Mouse (Mus musculus) heart, adult 2 months (tissue): ENCODE results near the gene Slc5a4a. TPM values are rescaled to one million over a fixed set of nuclear protein-coding genes. Genes with fewer than 3 reads are reported as not detected.
A peak's percentile ranks its signal among the peaks of the same experiment; 100 is the strongest.

Source experiments
- DNase-seq, 2 experiments: peaks; one replicate each; pipeline ENCODE4 v3.0.0; 2021
- H3K27ac ChIP-seq: fragments of 200-600 bp; 2 replicates; pipeline ENCODE4 v1.8.1; 2022
- H3K27me3 ChIP-seq: fragments of 200-500 bp; 2 replicates; pipeline ENCODE4 v1.6.1; 2012; ENCODE audit warnings: mild to moderate bottlenecking, low read length, inconsistent platforms, mixed read lengths; ENCODE audit not compliant: control insufficient read depth, insufficient read depth
- H3K36me3 ChIP-seq: fragments of 200-500 bp; 2 replicates; pipeline ENCODE4 v1.6.1; 2012; ENCODE audit warnings: low read length, inconsistent platforms; ENCODE audit not compliant: control insufficient read depth, insufficient read depth
- H3K4me1 ChIP-seq: fragments of 200-500 bp; 2 replicates; pipeline ENCODE4 v1.6.1; 2011; ENCODE audit warnings: low read length; ENCODE audit not compliant: control insufficient read depth, insufficient read depth
- H3K4me3 ChIP-seq: fragments of 200-600 bp; 2 replicates; pipeline ENCODE4 v1.8.1; 2022
- H3K79me2 ChIP-seq: fragments of 200-500 bp; replicated peaks from 2 replicates; pipeline ENCODE4 v1.6.1; 2012; ENCODE audit warnings: mild to moderate bottlenecking, inconsistent platforms, low read length, moderate library complexity, mixed read lengths; ENCODE audit not compliant: control insufficient read depth, insufficient read depth
- H3K9ac ChIP-seq: fragments of 200-500 bp; 2 replicates; pipeline ENCODE4 v1.6.1; 2012; ENCODE audit warnings: low read depth, mild to moderate bottlenecking, control low read depth, inconsistent platforms, low read length, mixed read lengths
- CTCF ChIP-seq: fragments of 200-600 bp; IDR thresholded peaks from 2 replicates; pipeline ENCODE4 v1.8.1; 2022; ENCODE audit warnings: antibody characterized with exemption, mild to moderate bottlenecking, moderate library complexity
- EP300 ChIP-seq: fragments of 200-500 bp; IDR thresholded peaks from 2 replicates; pipeline ENCODE4 v1.6.1; 2011; ENCODE audit warnings: low read depth, low read length, control low read depth; ENCODE audit not compliant: insufficient read depth
- POLR2A ChIP-seq: fragments of 200-500 bp; IDR thresholded peaks from 2 replicates; pipeline ENCODE4 v1.6.1; 2011; ENCODE audit warnings: mild to moderate bottlenecking, low read depth, low read length, control low read depth; ENCODE audit not compliant: insufficient read depth
- WGBS: fragments of 180-500 bp; shearing (Covaris S2); methylation state at CpG from one replicate; pipeline ENCODE4 v1.1.7; 2018; 5-methylcytosine and 5-hydroxymethylcytosine counted together
- intact Hi-C: fragments of 180-260 bp; cut with DNase I; formaldehyde crosslinking; loops from one replicate; pipeline ENCODE4 v1.15.1; 2025
- polyA plus RNA-seq: library from polyadenylated mRNA; depleted of rRNA; stranded (reverse); fragments of >200 nt; gene quantifications from 2 replicates; pipeline ENCODE4 v1.2.3, GENCODE M21; 2012
- total RNA-seq, 2 experiments: library from RNA; stranded (reverse); gene quantifications; 2 replicates each; pipeline ENCODE4 v1.2.3; 2021

The Slc5a4a gene
- total and polyA plus RNA-seq, 3 experiments: not detected

DNA sequence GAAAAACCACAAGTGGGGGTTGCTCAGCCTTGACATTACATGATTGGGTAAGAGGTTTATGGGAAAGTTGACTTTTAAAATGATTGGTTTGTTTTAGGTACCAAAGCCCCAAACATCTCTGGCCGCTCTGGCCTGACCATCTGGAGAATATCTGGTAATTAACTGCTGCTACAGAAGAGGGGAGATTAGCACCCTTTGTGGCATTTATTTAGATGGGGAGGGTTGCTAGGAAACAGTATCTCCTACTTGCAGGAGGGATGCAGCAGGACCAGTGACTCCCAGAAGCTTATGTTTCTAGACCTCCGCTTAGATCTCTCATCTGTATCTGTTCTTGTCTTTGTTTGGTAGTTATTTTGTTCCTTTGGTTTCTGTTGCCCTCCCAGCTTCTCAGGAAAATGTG, 27.6 kb downstream of the Slc5a4a start:
- no peaks in the 10 kb centered on the region for H3K4me1 ChIP-seq
- intact Hi-C loops: no loop called here
- H3K9ac ChIP-seq: no peak overlapping the region
- 47% methylated on average over 2 of the region's 2 CpGs for WGBS
- no peaks in the 10 kb centered on the region for H3K79me2 ChIP-seq
- H3K27me3 ChIP-seq: no peaks in the 10 kb centered on the region
- H3K4me3 ChIP-seq: no peak overlapping the region
- DNase-seq: no peak
- TF ChIP-seq EP300 (no peak), POLR2A (no peak), CTCF (no peak)
- no peak overlapping the region for H3K27ac ChIP-seq
- no peaks in the 10 kb centered on the region for H3K36me3 ChIP-seq

GRCm38 (mm10) chr10:76185216-76185615, 38.0 kb downstream of the Slc5a4a start:
- DNase-seq: no peak
- WGBS: 66% methylated on average over 4 of the region's 4 CpGs
- H3K36me3 ChIP-seq: no peaks in the 10 kb centered on the region
- no peaks in the 10 kb centered on the region for H3K79me2 ChIP-seq
- no peaks in the 10 kb centered on the region for H3K27me3 ChIP-seq
- intact Hi-C loops: no loop called here
- no peak overlapping the region for H3K9ac ChIP-seq
- no peak overlapping the region for H3K4me3 ChIP-seq
- H3K27ac ChIP-seq: no peak overlapping the region
- no peaks in the 10 kb centered on the region for H3K4me1 ChIP-seq
- TF ChIP-seq POLR2A (no peak), CTCF (no peak)

DNA sequence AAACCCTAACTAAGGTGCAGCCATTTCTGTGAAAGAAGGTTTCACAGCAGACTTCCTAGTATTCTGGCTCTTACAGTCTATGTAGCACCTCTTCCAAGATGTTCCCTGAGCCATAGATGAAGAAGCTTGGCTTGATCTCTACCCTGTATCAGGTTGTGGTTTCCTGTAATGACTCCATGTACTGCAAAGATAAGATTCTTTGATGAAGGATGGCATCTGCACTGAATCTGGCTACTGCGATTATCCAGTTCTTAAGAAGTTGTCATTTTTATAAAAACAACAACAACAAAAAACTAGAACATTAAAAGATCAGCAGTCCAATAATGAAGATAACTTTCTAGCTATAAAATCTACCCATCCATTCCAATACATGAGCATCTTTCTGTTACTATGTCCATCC, 40.8 kb downstream of the Slc5a4a start:
- WGBS: 81% methylated on average over 1 of the region's 1 CpGs
- H3K36me3 ChIP-seq: no peaks in the 10 kb centered on the region
- no peak overlapping the region for H3K9ac ChIP-seq
- H3K4me1 ChIP-seq: no peaks in the 10 kb centered on the region
- intact Hi-C loops: no loop called here
- H3K4me3 ChIP-seq: no peak overlapping the region
- no peak overlapping the region for H3K27ac ChIP-seq
- TF ChIP-seq POLR2A (no peak), CTCF (no peak), EP300 (no peak)
- no peaks in the 10 kb centered on the region for H3K79me2 ChIP-seq
- no peak for DNase-seq
- H3K27me3 ChIP-seq: no peaks in the 10 kb centered on the region

DNA sequence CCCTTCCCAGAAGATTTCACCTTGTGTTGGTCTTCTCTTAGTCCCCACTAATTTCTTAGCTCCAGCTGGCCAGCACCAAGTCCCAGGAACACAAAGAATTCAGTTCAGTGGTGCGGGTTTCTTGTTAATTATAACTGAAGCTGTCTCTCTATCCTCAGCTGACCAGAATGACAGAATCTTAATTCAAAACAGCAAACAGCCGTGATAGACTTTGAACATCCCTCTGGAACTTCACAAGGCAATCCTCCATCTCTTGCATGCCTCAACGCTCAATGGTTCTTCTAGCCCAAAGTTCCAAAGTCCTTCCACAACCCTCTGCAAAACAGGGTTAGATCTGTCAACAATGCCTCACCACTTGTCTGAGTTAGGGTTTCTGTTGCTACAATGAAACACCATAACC, 54.2 kb downstream of the Slc5a4a start:
- Histone ChIP-seq H3K79me2 (no peaks in the 10 kb centered on the region), H3K27me3 (no peaks in the 10 kb centered on the region), H3K36me3 (no peaks in the 10 kb centered on the region), H3K27ac (no peak overlapping the region), H3K4me1 (no peaks in the 10 kb centered on the region), H3K4me3 (no peak overlapping the region), H3K9ac (no peak overlapping the region)
- intact Hi-C loops: no loop called here
- TF ChIP-seq EP300: no peak
- no peak for TF ChIP-seq CTCF
- no peak for TF ChIP-seq POLR2A
- no peak for DNase-seq
- WGBS: 81% methylated on average over 3 of the region's 3 CpGs

DNA sequence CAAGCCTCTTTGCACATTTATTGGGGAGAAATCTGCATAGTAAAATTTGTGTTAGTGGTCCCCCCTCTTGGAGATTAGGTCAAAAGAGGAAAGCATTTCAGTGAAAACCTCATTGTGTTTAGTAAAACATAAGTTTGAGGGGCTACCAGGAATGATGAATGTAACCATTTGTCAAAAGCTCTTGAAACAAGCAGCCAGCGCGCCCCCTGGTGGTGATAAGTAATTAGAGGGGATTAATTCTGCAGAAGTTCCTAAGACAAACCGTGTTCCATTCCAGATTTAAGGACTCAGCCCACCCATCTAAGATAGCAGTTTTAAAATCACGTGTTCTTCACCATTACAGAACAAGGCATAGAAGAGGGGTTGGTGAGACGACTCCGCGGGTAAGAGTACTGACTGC, 54.7 kb downstream of the Slc5a4a start:
- peak; percentile 31 to 63 for DNase-seq
- H3K79me2 ChIP-seq: no peaks in the 10 kb centered on the region
- intact Hi-C loops: no loop called here

DNA sequence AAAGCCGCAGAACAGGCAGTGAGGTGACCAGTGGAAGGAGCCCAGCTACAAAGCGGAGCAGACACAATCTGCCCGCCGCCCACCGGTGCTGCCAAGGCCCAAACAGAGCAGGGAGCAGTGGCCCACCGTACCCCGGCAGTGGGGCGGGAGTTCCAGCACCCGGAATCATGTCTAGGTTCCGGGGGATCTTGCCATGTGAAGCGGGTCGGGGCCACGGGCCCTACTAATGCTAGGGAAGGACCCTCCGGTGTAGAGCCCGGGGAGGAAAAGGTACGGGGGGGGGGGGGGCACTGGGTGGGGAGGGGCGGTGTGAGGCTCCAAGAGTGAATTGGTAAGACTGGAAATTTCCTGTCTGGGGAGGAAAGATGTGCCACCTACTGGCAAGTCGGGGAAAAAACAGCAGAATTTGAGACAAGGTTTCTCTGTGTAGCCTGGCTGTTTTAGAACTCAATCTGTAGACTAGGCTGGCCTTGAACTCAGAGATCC, 56.6 kb downstream of the Slc5a4a start:
- H3K79me2 ChIP-seq: no peaks in the 10 kb centered on the region
- no peaks in the 10 kb centered on the region for H3K27me3 ChIP-seq
- peak overlapping the region; percentile 32 for H3K4me3 ChIP-seq
- H3K36me3 ChIP-seq: no peaks in the 10 kb centered on the region
- no peak for TF ChIP-seq EP300
- peak; percentile 61 for TF ChIP-seq CTCF
- intact Hi-C loops: no loop called here
- DNase-seq: no peak
- 15% methylated on average over 17 of the region's 18 CpGs for WGBS
- no peaks in the 10 kb centered on the region for H3K4me1 ChIP-seq
- no peak overlapping the region for H3K27ac ChIP-seq
- H3K9ac ChIP-seq: no peak overlapping the region

More for the DNA sequence above, 54.7 kb downstream of the Slc5a4a start:
- TF ChIP-seq CTCF: peak; percentile 90
- no peak for TF ChIP-seq EP300
- no peak for TF ChIP-seq POLR2A
- H3K27me3 ChIP-seq: no peaks in the 10 kb centered on the region
- H3K4me1 ChIP-seq: no peaks in the 10 kb centered on the region
- no peak overlapping the region for H3K27ac ChIP-seq
- no peaks in the 10 kb centered on the region for H3K36me3 ChIP-seq
- H3K9ac ChIP-seq: no peak overlapping the region
- H3K4me3 ChIP-seq: no peak overlapping the region
- 11% methylated on average over 7 of the region's 7 CpGs for whole genome bisulfite sequencing
